Mouse (Mus musculus): ENCODE data around the gene Rnf217. TPM values are rescaled to one million over a fixed set of nuclear protein-coding genes. Genes with fewer than 3 reads are reported as not detected.

Gene Rnf217
- polyA plus RNA-seq, 1 experiment from 2014 or later, result 0.77 TPM

- Histone ChIP-seq H3K36me3 (replicated peaks) (no peaks in the 10 kb centered on the region), H3K4me1 (peaks cover 7% of the 10 kb centered on the region), H3K9me3 (no peaks in the 10 kb centered on the region), H3K27ac (no peak overlapping the region), H3K27me3 (ENCODE audit: poor library complexity, severe bottlenecking) (peaks cover 11% of the 10 kb centered on the region; the same call in 1 of the 2 replicates), H3K4me3 (no peak overlapping the region)
- DNase-seq (ENCODE audit: extremely low spot score, low spot score), result no peak
- 62% methylated on average over 1 of the region's 1 CpGs for WGBS
These were observed 161.9 kb downstream of the Rnf217 start for GRCm38 (mm10) chr10:31447083-31447482.

GRCm38 (mm10) chr10:31445291-31446124, 163.5 kb downstream of the Rnf217 start, which contains the start of gene Tpd52l1:
Gene Tpd52l1, minus strand, starts transcription at chr10:31445958.
- H3K36me3 ChIP-seq (replicated peaks), result no peaks in the 10 kb centered on the region
- WGBS, result 1% methylated on average over 59 of the region's 59 CpGs
- H3K27me3 ChIP-seq (ENCODE audit: poor library complexity, severe bottlenecking), result peaks cover 11% of the 10 kb centered on the region; the same call in 1 of the 2 replicates
- peak within 1 kb of the TSS; percentile 75 for H3K4me3 ChIP-seq
- peaks cover 7% of the 10 kb centered on the region for H3K4me1 ChIP-seq
- peak; percentile 89 for DNase-seq (ENCODE audit: extremely low spot score, low spot score)
- no peaks in the 10 kb centered on the region for H3K9me3 ChIP-seq
- peak within 1 kb of the TSS; percentile 85 for H3K27ac ChIP-seq

GRCm38 (mm10) chr10:31444206-31444605, 164.8 kb downstream of the Rnf217 start:
- H3K27ac ChIP-seq, result no peak overlapping the region
- H3K27me3 ChIP-seq (ENCODE audit: poor library complexity, severe bottlenecking), result peaks cover 11% of the 10 kb centered on the region; the same call in 1 of the 2 replicates
- H3K4me1 ChIP-seq, result peaks cover 7% of the 10 kb centered on the region
- H3K4me3 ChIP-seq, result no peak overlapping the region
- no peaks in the 10 kb centered on the region for H3K36me3 ChIP-seq (replicated peaks)
- WGBS, result 66% methylated on average over 7 of the region's 7 CpGs
- no peak for DNase-seq (ENCODE audit: extremely low spot score, low spot score)
- no peaks in the 10 kb centered on the region for H3K9me3 ChIP-seq

Other genes with a start within 250 kb of the Rnf217 start
- gene Tpd52l1, start 163.2 kb downstream of the Rnf217 start, polyA plus RNA-seq (2016; fragmentation: Nextera tagmentation; extraction: Ambion mirVana), result 27.6 and 28.6 TPM in 2 replicates